Mouse (Mus musculus): Measurements from ENCODE around the gene Tekt3. TPM values are rescaled to one million over a fixed set of nuclear protein-coding genes. Genes with fewer than 3 reads are reported as not detected.

The Tekt3 gene
- polyA plus RNA-seq, 1 experiment from 2014 or later: not detected

DNA sequence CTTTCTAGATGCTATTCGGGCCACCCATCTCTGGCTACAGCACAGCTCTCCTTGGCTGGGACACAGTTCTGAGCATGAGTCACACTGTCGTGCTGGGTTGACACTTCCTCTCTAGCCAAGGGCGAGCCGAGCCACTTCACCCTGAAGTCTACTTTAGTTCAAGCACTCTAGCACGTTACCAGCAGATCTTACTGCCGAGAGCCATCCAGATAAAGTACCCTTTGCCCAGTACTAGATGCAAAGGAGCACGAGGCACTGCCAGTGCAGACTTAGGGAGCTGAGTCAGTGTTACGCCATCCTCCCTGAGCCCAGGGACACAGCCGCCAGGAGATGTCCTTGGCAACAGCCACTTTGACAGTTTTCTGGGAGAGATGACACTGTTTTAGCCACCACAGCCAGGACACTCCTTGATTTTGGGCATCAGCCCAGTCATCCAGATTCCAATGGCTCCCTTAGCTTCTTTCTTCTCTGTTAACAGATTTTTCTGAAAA lies 34.8 kb upstream of the Tekt3 start:
- H3K27ac ChIP-seq (replicated peaks; ENCODE audit: low read depth, low read length): no peak overlapping the region
- WGBS: 89% methylated on average over 9 of the region's 9 CpGs
- ATAC-seq (replicated peaks; ENCODE audit: insufficient number of reproducible peaks, low FRiP score, low TSS enrichment, low read depth) (no peak), DNase-seq (ENCODE audit: low spot score) (no peak)
- no peaks in the 10 kb centered on the region for H3K4me1 ChIP-seq (ENCODE audit: control insufficient read depth, insufficient read depth, low read length)
- no peak overlapping the region for H3K9ac ChIP-seq (replicated peaks; ENCODE audit: low read length)
- H3K4me2 ChIP-seq (ENCODE audit: low read depth, low read length): no peak overlapping the region
- no peaks in the 10 kb centered on the region for H3K9me3 ChIP-seq (replicated peaks; ENCODE audit: control insufficient read depth, low read length)
- no peaks in the 10 kb centered on the region for H3K27me3 ChIP-seq (ENCODE audit: control insufficient read depth, insufficient read depth, low read length)
- H3K4me3 ChIP-seq (ENCODE audit: low read depth, low read length): no peak overlapping the region
- no peaks in the 10 kb centered on the region for H3K36me3 ChIP-seq (replicated peaks; ENCODE audit: control insufficient read depth, insufficient read depth, low read depth, low read length)

DNA sequence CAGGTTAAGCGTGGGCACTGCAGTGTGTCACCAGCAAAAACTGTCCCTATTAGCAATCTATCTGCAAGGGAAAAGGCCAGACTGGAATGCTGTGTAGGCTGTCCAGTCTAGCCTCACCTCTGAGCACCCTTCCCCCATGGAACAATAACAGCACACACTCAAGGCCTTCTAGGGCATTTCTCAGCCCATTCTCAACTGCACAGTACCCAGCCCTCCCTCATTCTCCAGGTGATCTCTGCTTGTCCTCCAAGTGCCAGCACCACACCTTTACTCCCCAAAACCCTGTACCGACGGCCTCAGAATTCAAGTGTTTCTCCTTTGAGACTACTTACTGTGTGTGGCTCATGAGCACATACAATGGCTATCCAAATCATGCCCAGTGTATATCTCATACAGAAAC lies 33.3 kb upstream of the Tekt3 start:
- no peak overlapping the region for H3K9ac ChIP-seq (replicated peaks; ENCODE audit: low read length)
- H3K4me1 ChIP-seq (ENCODE audit: control insufficient read depth, insufficient read depth, low read length): no peaks in the 10 kb centered on the region
- no peak overlapping the region for H3K4me3 ChIP-seq (ENCODE audit: low read depth, low read length)
- no peak overlapping the region for H3K27ac ChIP-seq (replicated peaks; ENCODE audit: low read depth, low read length)
- DNase-seq (ENCODE audit: low spot score) (no peak), ATAC-seq (replicated peaks; ENCODE audit: insufficient number of reproducible peaks, low FRiP score, low TSS enrichment, low read depth) (no peak)
- 91% methylated on average over 3 of the region's 3 CpGs for WGBS
- H3K9me3 ChIP-seq (replicated peaks; ENCODE audit: control insufficient read depth, low read length): no peaks in the 10 kb centered on the region
- no peak overlapping the region for H3K4me2 ChIP-seq (ENCODE audit: low read depth, low read length)
- no peaks in the 10 kb centered on the region for H3K27me3 ChIP-seq (ENCODE audit: control insufficient read depth, insufficient read depth, low read length)
- H3K36me3 ChIP-seq (replicated peaks; ENCODE audit: control insufficient read depth, insufficient read depth, low read depth, low read length): no peaks in the 10 kb centered on the region

DNA sequence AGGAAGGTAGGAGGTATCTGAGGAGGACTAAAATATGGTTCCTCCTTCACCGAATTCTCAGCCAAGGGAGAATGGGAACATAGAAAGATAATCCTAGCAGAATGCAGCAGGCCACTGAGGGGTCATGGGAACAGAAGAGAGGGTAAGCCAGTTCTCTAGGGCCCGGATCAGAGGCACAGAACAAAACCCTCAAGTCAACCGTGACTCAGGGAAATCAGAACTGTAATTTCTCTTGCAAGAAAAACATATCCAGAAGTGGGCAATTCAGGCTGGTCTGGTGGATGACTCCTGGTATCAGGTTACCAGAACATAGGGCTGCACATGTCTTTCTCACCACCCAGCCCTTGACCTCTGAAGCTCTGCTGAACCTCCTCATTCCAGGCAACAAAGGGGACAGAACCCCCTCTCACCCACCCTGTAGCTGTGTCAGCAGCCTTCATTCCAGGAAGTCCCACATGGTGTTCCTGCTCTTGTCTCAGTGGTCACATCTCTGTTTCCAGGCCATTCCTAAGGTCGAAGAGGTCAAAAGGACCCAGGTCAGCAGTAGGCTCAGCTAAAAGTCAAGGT lies 32.2 kb upstream of the Tekt3 start:
- no peaks in the 10 kb centered on the region for H3K4me1 ChIP-seq (ENCODE audit: control insufficient read depth, insufficient read depth, low read length)
- H3K27ac ChIP-seq (replicated peaks; ENCODE audit: low read depth, low read length): no peak overlapping the region

DNA sequence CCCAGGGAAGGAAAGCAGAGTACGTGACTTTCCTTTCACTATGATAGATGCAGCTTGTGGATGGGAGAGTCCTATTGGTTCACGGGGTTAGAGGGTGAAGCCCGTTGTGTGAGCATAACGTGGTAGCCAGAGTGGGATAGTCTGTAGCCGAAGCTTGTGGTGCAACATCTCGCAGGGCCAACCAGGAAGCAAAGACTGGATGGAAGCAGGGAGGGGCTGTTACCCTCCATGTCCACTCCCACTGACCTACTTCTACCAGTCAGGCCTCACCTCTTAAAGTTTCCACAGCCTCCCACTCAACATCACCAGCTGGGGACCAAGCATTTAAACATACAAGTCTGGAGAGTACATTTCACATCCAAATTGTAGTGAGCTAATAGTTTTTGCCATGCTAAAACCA lies 31.7 kb upstream of the Tekt3 start:
- no peak overlapping the region for H3K4me2 ChIP-seq (ENCODE audit: low read depth, low read length)
- no peaks in the 10 kb centered on the region for H3K4me1 ChIP-seq (ENCODE audit: control insufficient read depth, insufficient read depth, low read length)
- H3K9me3 ChIP-seq (replicated peaks; ENCODE audit: control insufficient read depth, low read length): no peaks in the 10 kb centered on the region
- DNase-seq (ENCODE audit: low spot score) (no peak), ATAC-seq (replicated peaks; ENCODE audit: insufficient number of reproducible peaks, low FRiP score, low TSS enrichment, low read depth) (no peak)
- H3K36me3 ChIP-seq (replicated peaks; ENCODE audit: control insufficient read depth, insufficient read depth, low read depth, low read length): no peaks in the 10 kb centered on the region
- no peak overlapping the region for H3K27ac ChIP-seq (replicated peaks; ENCODE audit: low read depth, low read length)
- H3K9ac ChIP-seq (replicated peaks; ENCODE audit: low read length): no peak overlapping the region
- no peaks in the 10 kb centered on the region for H3K27me3 ChIP-seq (ENCODE audit: control insufficient read depth, insufficient read depth, low read length)
- WGBS: 87% methylated on average over 6 of the region's 6 CpGs
- no peak overlapping the region for H3K4me3 ChIP-seq (ENCODE audit: low read depth, low read length)

More for the DNA sequence above, 32.2 kb upstream of the Tekt3 start:
- H3K36me3 ChIP-seq (replicated peaks; ENCODE audit: control insufficient read depth, insufficient read depth, low read depth, low read length): no peaks in the 10 kb centered on the region
- no peaks in the 10 kb centered on the region for H3K27me3 ChIP-seq (ENCODE audit: control insufficient read depth, insufficient read depth, low read length)
- ATAC-seq (replicated peaks; ENCODE audit: insufficient number of reproducible peaks, low FRiP score, low TSS enrichment, low read depth) (no peak), DNase-seq (ENCODE audit: low spot score) (peak; percentile 33)
- H3K9me3 ChIP-seq (replicated peaks; ENCODE audit: control insufficient read depth, low read length): no peaks in the 10 kb centered on the region
- no peak overlapping the region for H3K4me2 ChIP-seq (ENCODE audit: low read depth, low read length)
- H3K4me3 ChIP-seq (ENCODE audit: low read depth, low read length): no peak overlapping the region
- WGBS: 46% methylated on average over 4 of the region's 4 CpGs
- H3K9ac ChIP-seq (replicated peaks; ENCODE audit: low read length): no peak overlapping the region

DNA sequence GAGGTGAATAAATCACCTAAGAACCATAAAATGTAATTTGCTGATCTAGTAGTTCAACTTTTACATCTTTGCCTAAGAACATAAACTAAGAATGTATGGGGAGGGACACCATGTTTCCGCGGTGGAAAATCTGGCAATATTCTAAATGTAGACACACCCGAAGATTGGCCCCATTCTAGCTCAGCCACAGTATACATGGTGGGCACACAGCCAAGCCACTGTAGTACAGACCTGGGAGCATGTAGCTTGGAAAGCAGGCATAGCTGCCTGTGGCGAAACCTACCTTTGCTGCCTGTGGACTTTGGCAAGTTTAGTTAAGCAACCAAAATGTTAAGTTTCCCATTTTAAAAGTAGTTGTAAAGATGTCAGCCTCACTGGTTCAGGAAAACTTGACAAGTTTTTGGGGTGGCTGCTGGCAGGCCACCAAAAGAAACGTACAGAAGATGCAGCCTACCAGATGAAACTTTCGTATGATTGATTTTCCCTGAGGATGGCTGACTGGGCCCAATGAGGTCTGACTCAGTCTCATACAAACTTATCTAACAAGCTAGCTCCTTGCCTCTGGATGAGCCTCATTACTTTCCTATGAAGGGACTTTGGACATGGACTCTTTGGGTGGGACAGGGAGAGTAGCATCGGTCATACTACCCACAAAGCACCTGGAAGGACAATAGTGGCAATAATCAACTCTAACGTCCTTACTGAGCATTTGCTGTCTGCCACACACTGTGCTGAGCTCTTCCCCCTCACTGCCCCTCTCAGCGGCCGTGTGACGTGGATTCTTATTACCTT lies 25.8 kb upstream of the Tekt3 start:
- no peak overlapping the region for H3K4me2 ChIP-seq (ENCODE audit: low read depth, low read length)
- no peaks in the 10 kb centered on the region for H3K27me3 ChIP-seq (ENCODE audit: control insufficient read depth, insufficient read depth, low read length)
- DNase-seq (ENCODE audit: low spot score) (no peak), ATAC-seq (replicated peaks; ENCODE audit: insufficient number of reproducible peaks, low FRiP score, low TSS enrichment, low read depth) (no peak)
- no peak overlapping the region; the same call in 1 of the 2 replicates for H3K9ac ChIP-seq (replicated peaks; ENCODE audit: low read length)
- H3K4me1 ChIP-seq (ENCODE audit: control insufficient read depth, insufficient read depth, low read length): no peaks in the 10 kb centered on the region
- WGBS: 85% methylated on average over 11 of the region's 11 CpGs
- no peaks in the 10 kb centered on the region for H3K9me3 ChIP-seq (replicated peaks; ENCODE audit: control insufficient read depth, low read length)
- no peaks in the 10 kb centered on the region for H3K36me3 ChIP-seq (replicated peaks; ENCODE audit: control insufficient read depth, insufficient read depth, low read depth, low read length)
- H3K27ac ChIP-seq (replicated peaks; ENCODE audit: low read depth, low read length): no peak overlapping the region
- H3K4me3 ChIP-seq (ENCODE audit: low read depth, low read length): no peak overlapping the region

DNA sequence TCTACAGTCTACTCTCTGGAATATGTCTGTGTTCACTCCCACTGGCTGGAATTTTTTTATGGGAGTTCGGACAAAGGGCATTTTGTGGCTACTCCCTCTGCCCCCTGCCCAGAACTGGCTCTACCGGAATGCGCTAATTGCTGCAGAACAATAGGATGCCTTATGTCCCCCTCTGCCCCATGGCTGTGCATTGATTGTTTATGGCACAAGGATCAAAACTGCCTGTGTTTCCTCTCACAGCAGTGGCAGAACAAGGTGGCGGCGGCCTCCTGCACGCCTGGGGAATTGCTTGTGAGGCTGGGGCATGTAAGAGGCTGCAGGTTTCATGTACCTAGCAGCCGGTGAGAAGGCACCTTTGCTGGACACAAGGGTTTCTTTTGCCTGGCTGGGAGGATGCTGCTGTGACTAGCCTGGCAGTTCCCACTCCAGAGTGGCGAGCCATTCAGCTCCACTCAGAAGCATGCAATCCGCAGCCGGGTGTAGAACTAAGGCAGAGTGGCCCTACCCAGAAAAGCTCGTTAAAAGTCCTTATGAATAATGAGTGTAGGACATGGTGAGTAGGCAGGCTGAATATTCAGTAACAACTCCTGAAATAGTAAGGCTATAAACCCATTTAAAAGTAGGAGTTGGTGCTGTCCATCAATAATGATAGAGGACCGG lies 21.3 kb upstream of the Tekt3 start:
- DNase-seq (ENCODE audit: low spot score): peak; percentile 32
- peak; percentile 39; the same call in 1 of the 2 replicates for ATAC-seq (replicated peaks; ENCODE audit: insufficient number of reproducible peaks, low FRiP score, low TSS enrichment, low read depth)

DNA sequence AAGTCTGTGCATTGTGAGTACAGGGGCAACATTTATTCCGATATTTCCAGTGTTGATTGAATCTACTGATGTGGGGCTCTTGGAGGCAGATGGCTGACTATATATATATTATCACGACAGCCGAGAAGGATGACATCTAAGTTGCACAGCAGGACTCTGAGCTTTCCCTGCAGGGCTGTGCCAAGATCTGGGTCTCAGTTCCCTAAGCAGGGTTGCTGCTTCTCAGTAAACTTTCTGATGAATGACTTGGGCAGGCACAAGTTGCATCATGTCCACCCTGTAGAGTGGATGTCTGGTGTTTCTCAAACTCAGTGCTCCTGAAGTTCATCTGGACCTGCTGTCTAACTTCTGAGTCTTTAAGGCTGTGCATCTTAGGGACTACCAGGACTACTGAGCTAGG lies 15.7 kb upstream of the Tekt3 start:
- ATAC-seq (replicated peaks; ENCODE audit: insufficient number of reproducible peaks, low FRiP score, low TSS enrichment, low read depth): no peak
- 84% methylated on average over 3 of the region's 3 CpGs for WGBS
- H3K36me3 ChIP-seq (replicated peaks; ENCODE audit: control insufficient read depth, insufficient read depth, low read depth, low read length): no peaks in the 10 kb centered on the region
- no peak overlapping the region for H3K4me2 ChIP-seq (ENCODE audit: low read depth, low read length)
- no peaks in the 10 kb centered on the region for H3K27me3 ChIP-seq (ENCODE audit: control insufficient read depth, insufficient read depth, low read length)
- no peak for DNase-seq (ENCODE audit: low spot score)
- no peak overlapping the region for H3K27ac ChIP-seq (replicated peaks; ENCODE audit: low read depth, low read length)
- H3K4me1 ChIP-seq (ENCODE audit: control insufficient read depth, insufficient read depth, low read length): no peaks in the 10 kb centered on the region
- H3K9me3 ChIP-seq (replicated peaks; ENCODE audit: control insufficient read depth, low read length): no peaks in the 10 kb centered on the region
- no peak overlapping the region for H3K4me3 ChIP-seq (ENCODE audit: low read depth, low read length)
- H3K9ac ChIP-seq (replicated peaks; ENCODE audit: low read length): no peak overlapping the region

More for the DNA sequence above, 21.3 kb upstream of the Tekt3 start:
- no peak overlapping the region for H3K9ac ChIP-seq (replicated peaks; ENCODE audit: low read length)
- no peak overlapping the region for H3K4me2 ChIP-seq (ENCODE audit: low read depth, low read length)
- H3K4me3 ChIP-seq (ENCODE audit: low read depth, low read length): no peak overlapping the region
- H3K27me3 ChIP-seq (ENCODE audit: control insufficient read depth, insufficient read depth, low read length): no peaks in the 10 kb centered on the region
- no peak overlapping the region for H3K27ac ChIP-seq (replicated peaks; ENCODE audit: low read depth, low read length)
- no peaks in the 10 kb centered on the region for H3K36me3 ChIP-seq (replicated peaks; ENCODE audit: control insufficient read depth, insufficient read depth, low read depth, low read length)
- no peaks in the 10 kb centered on the region for H3K9me3 ChIP-seq (replicated peaks; ENCODE audit: control insufficient read depth, low read length)
- H3K4me1 ChIP-seq (ENCODE audit: control insufficient read depth, insufficient read depth, low read length): no peaks in the 10 kb centered on the region
- 36% methylated on average over 12 of the region's 12 CpGs for WGBS

DNA sequence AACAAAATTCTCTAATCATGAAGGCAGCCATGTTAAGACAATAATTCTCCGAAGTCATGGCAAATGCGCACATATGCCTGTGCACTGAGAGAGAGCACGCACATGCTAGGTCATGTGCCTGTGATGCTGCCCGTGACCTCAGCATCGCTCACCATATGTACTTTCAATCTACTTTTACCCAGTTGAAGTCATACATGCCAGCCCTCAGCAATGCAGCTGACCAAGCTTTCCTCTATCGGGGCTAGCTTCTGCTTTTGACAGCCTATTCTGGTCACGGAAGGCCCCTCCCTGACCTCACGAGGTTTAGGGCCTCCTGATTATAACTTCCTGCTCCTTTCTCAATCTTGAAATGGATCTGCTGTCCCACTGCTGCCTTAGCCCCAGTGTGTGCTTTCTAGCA lies 15.1 kb upstream of the Tekt3 start:
- H3K27ac ChIP-seq (replicated peaks; ENCODE audit: low read depth, low read length): no peak overlapping the region
- no peak overlapping the region for H3K4me2 ChIP-seq (ENCODE audit: low read depth, low read length)
- ATAC-seq (replicated peaks; ENCODE audit: insufficient number of reproducible peaks, low FRiP score, low TSS enrichment, low read depth) (no peak), DNase-seq (ENCODE audit: low spot score) (no peak)
- no peaks in the 10 kb centered on the region for H3K27me3 ChIP-seq (ENCODE audit: control insufficient read depth, insufficient read depth, low read length)
- H3K4me3 ChIP-seq (ENCODE audit: low read depth, low read length): no peak overlapping the region
- H3K9ac ChIP-seq (replicated peaks; ENCODE audit: low read length): no peak overlapping the region
- no peaks in the 10 kb centered on the region for H3K9me3 ChIP-seq (replicated peaks; ENCODE audit: control insufficient read depth, low read length)
- no peaks in the 10 kb centered on the region for H3K36me3 ChIP-seq (replicated peaks; ENCODE audit: control insufficient read depth, insufficient read depth, low read depth, low read length)
- no peaks in the 10 kb centered on the region for H3K4me1 ChIP-seq (ENCODE audit: control insufficient read depth, insufficient read depth, low read length)
- WGBS: 89% methylated on average over 8 of the region's 8 CpGs

All from embryonic facial prominence, embryonic 11.5 days (tissue).